Mouse (Mus musculus): ENCODE data around the gene Taf6l. TPM values are rescaled to one million over a fixed set of nuclear protein-coding genes. Genes with fewer than 3 reads are reported as not detected.
A peak's percentile ranks its signal among the peaks of the same experiment; 100 is the strongest.

Taf6l gene
- 32.6 and 34.0 TPM in 2 replicates for polyA plus RNA-seq (2015; fragmentation: Nextera tagmentation; extraction: Ambion mirVana)

DNA sequence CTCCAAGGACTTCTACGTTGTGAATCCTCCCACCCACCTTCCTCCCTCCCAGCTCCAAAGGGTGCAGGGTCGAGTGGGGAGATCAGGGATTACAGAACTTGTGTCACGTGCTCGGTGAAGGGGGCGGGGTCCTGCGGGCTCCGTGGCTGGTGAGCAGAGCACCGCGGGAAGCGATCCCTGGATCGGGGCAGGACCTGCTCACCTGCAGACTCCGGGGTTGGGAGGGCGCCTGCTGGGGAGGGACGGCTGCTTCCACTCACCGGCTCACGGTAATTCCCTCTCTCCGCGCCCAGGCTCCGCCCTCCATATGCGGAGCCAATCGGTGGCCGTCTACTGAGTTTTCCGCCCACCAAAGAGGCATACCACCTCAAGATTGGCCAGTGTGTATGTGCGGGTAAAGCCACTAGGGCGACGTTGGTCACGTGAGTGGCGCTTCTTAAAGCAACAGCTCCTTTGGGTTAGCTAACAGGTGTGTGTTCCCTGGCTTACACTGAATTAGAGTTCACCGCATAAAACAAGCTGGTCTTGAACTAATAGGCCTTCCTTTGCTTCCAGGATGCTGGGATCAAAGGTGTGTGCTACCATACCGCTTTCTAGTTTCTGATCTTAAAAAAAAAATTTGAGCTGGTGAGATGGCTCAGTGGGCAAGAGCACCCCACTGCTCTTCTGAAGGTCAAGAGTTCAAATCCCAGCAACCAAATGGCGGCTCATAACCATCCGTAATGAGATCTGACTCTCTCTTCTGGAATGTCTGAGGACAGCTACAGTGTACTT lies at the start of gene Taf6l:
Gene Taf6l (minus strand): TSS at position 410 of the 774 bp plus-strand sequence.
- Histone ChIP-seq H3K36me3 (replicated peaks) (peaks cover 16% of the 10 kb centered on the region; the same call in 1 of the 2 replicates), H3K4me2 (peak within 1 kb of the TSS; percentile 77), H3K27me3 (replicated peaks) (no peaks in the 10 kb centered on the region), H3K9ac (peak within 1 kb of the TSS; percentile 78), H3K4me1 (peaks cover 25% of the 10 kb centered on the region), H3K9me3 (no peaks in the 10 kb centered on the region), H3K27ac (peak within 1 kb of the TSS; percentile 89), H3K4me3 (peak within 1 kb of the TSS; percentile 93)
- peak; percentile 99 for ATAC-seq (replicated peaks)
- under 1% methylated on average over 32 of the region's 32 CpGs for WGBS

DNA sequence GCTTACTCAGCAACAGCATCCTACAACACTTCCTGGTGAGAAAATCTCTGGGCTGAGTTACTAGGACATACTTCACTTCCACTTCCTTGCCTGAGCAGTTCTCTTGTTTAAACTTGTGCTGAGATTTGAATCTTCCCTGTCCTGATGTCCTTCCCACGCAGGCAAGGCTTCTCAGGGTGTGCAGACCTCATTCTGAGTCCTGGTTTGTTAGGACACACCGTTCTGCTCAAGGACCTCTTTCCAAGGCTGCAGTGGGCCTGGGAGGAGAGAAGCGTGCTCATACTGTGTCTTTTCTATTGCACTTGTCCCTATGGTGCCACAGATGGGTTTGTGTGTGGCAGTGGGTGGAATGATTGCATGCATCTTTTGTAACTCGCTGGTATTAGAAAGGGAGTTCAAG lies 46.8 kb upstream of the Taf6l start:
- Histone ChIP-seq H3K4me3 (no peak overlapping the region), H3K9ac (no peak overlapping the region), H3K27me3 (replicated peaks) (no peaks in the 10 kb centered on the region), H3K4me1 (peaks cover 7% of the 10 kb centered on the region; the same call in 1 of the 2 replicates), H3K27ac (0 out of 2 replicates have a peak overlapping the region, but pooled peaks have one; percentile 1), H3K36me3 (replicated peaks) (peaks cover 62% of the 10 kb centered on the region), H3K9me3 (no peaks in the 10 kb centered on the region), H3K4me2 (no peak overlapping the region)
- WGBS = 91% methylated on average over 4 of the region's 4 CpGs
- no peak for ATAC-seq (replicated peaks)

DNA sequence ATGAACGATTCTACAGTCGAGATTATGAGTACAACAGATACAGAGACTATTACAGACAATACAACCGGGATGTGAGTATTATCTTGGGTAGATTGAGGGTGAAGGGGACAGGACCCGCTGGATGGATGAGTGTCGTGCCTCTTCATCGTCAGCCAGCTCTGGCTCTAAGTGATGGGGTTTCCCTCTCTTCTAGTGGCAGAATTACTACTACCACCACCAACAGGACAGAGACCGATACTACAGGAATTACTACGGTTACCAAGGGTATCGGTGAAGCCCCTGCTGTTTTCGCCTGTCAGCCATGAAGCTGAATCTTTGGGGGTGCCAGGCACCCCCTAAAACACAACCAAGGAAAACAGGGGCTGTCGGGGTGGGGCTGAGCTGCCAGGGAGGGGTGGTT lies 45.0 kb upstream of the Taf6l start:
- Histone ChIP-seq H3K4me2 (no peak overlapping the region), H3K4me3 (no peak overlapping the region), H3K27ac (no peak overlapping the region), H3K4me1 (peaks cover 3% of the 10 kb centered on the region; the same call in 1 of the 2 replicates), H3K27me3 (replicated peaks) (no peaks in the 10 kb centered on the region), H3K9ac (no peak overlapping the region), H3K9me3 (no peaks in the 10 kb centered on the region), H3K36me3 (replicated peaks) (peaks cover 78% of the 10 kb centered on the region)
- 80% methylated on average over 11 of the region's 11 CpGs for WGBS
- ATAC-seq (replicated peaks) = 0 out of 2 replicates have a peak, but pooled peaks have one; percentile 19

- H3K27me3 ChIP-seq (replicated peaks) = no peaks in the 10 kb centered on the region
- no peaks in the 10 kb centered on the region for H3K4me1 ChIP-seq
- H3K9me3 ChIP-seq = no peaks in the 10 kb centered on the region
- H3K27ac ChIP-seq = no peak overlapping the region
- no peak overlapping the region for H3K4me2 ChIP-seq
- no peak overlapping the region for H3K9ac ChIP-seq
- H3K36me3 ChIP-seq (replicated peaks) = peaks cover 84% of the 10 kb centered on the region
- 85% methylated on average over 8 of the region's 8 CpGs for WGBS
- ATAC-seq (replicated peaks) = no peak
- H3K4me3 ChIP-seq = no peak overlapping the region
Measured at GRCm38 (mm10) chr19:8830664-8831063, 44.4 kb upstream of the Taf6l start.

DNA sequence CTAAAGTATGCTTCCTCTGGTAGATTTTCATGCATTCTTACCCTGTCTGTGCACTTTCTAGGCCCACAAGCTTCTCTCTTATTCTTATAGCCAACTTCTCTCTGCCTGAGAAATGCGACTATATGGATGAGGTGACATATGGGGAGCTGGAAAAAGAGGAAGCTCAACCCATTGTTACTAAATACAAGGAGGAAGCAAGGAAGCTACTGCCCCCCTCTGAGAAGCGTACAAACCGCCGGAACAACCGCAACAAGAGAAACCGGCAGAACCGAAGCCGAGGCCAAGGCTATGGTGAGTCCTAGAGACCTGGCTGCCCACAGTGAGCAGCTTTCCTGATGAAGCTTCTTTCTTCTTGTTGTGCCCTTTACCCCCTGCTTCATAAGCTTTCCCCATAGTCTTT lies 43.4 kb upstream of the Taf6l start, which contains the start of gene AC129217.1:
Gene AC129217.1 (plus strand): TSS at position 114 of the 400 bp plus-strand sequence.
- Histone ChIP-seq H3K4me2 (no peak within 1 kb of the TSS), H3K4me3 (no peak within 1 kb of the TSS), H3K36me3 (replicated peaks) (peaks cover 91% of the 10 kb centered on the region), H3K27me3 (replicated peaks) (no peaks in the 10 kb centered on the region), H3K9ac (no peak within 1 kb of the TSS), H3K9me3 (no peaks in the 10 kb centered on the region), H3K27ac (no peak within 1 kb of the TSS), H3K4me1 (no peaks in the 10 kb centered on the region)
- 82% methylated on average over 8 of the region's 8 CpGs for WGBS
- no peak for ATAC-seq (replicated peaks)

GRCm38 (mm10) chr19:8822696-8823095 lies 36.5 kb upstream of the Taf6l start:
- peak overlapping the region; percentile 84 for H3K4me3 ChIP-seq
- H3K4me2 ChIP-seq = peak overlapping the region; percentile 88
- WGBS = 52% methylated on average over 8 of the region's 8 CpGs
- H3K36me3 ChIP-seq (replicated peaks) = peaks cover 40% of the 10 kb centered on the region
- H3K27ac ChIP-seq = no peak overlapping the region
- no peak for ATAC-seq (replicated peaks)
- H3K9ac ChIP-seq = no peak overlapping the region
- no peaks in the 10 kb centered on the region for H3K27me3 ChIP-seq (replicated peaks)
- H3K4me1 ChIP-seq = peaks cover 36% of the 10 kb centered on the region
- no peaks in the 10 kb centered on the region for H3K9me3 ChIP-seq

DNA sequence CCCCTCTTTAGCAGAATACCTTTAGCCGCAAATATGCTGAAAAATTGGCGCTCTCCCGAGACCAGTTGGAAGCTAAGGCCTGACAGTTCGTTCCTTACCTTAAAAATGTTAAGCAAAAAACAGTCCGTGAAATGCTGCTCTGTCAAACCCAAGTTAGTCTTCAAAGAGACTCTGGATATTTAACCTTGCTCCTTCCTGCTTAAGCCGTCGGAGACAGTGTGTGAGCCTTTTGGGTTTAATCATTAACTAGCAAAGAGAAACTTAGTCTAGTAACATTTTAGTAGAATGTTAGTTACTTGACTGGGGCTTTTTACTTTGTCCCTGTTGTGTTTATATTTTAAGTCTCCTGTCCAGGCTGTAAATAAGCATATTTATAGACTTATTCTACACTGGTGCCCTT lies 34.9 kb upstream of the Taf6l start:
- H3K4me3 ChIP-seq = peak overlapping the region; percentile 84
- peak overlapping the region; percentile 88 for H3K4me2 ChIP-seq
- H3K9ac ChIP-seq = peak overlapping the region; percentile 90
- H3K36me3 ChIP-seq (replicated peaks) = peaks cover 26% of the 10 kb centered on the region
- H3K4me1 ChIP-seq = peaks cover 50% of the 10 kb centered on the region
- WGBS = 3% methylated on average over 7 of the region's 7 CpGs
- H3K27ac ChIP-seq = no peak overlapping the region
- ATAC-seq (replicated peaks) = no peak
- no peaks in the 10 kb centered on the region for H3K9me3 ChIP-seq
- H3K27me3 ChIP-seq (replicated peaks) = no peaks in the 10 kb centered on the region

DNA sequence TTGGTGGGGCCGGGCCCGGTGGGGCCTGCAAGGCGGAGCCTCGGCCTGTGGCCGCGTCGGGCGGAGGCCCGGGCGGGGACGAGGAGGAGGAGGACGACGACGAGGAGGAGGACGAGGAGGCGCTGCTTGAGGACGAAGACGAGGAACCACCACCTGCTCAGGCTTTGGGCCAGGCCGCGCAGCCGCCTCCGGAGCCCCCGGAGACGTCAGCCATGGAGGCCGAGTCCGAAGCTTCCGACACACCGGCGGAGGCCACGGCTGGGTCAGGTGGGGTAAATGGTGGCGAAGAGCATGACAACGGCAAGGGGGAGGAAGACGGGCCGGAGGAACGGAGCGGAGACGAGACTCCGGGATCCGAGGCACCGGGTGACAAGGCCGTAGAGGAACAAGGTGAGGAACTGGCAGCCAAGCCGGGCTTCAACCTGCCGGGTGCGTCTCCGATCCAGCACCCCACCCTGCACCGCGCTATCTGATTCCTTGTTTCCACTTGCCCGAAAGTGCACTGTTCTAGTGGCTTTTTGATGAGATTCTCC lies 34.3 kb upstream of the Taf6l start:
- peak overlapping the region; percentile 88 for H3K4me2 ChIP-seq
- H3K9ac ChIP-seq = peak overlapping the region; percentile 90
- under 1% methylated on average over 42 of the region's 48 CpGs for WGBS
- no peaks in the 10 kb centered on the region for H3K27me3 ChIP-seq (replicated peaks)
- ATAC-seq (replicated peaks) = peak; percentile 34
- H3K9me3 ChIP-seq = no peaks in the 10 kb centered on the region
- peak overlapping the region; percentile 84 for H3K4me3 ChIP-seq
- peaks cover 55% of the 10 kb centered on the region for H3K4me1 ChIP-seq
- H3K36me3 ChIP-seq (replicated peaks) = peaks cover 21% of the 10 kb centered on the region
- peak overlapping the region; percentile 98 for H3K27ac ChIP-seq

- Histone ChIP-seq H3K4me1 (peaks cover 60% of the 10 kb centered on the region), H3K27me3 (replicated peaks) (no peaks in the 10 kb centered on the region), H3K4me3 (peak within 1 kb of the TSS; percentile 84), H3K27ac (peak within 1 kb of the TSS; percentile 98), H3K36me3 (replicated peaks) (peaks cover 16% of the 10 kb centered on the region), H3K9me3 (no peaks in the 10 kb centered on the region), H3K9ac (peak within 1 kb of the TSS; percentile 90), H3K4me2 (peak within 1 kb of the TSS; percentile 88)
- ATAC-seq (replicated peaks) = peak; percentile 96
- WGBS = under 1% methylated on average over 82 of the region's 83 CpGs
Measured at GRCm38 (mm10) chr19:8819596-8820423, 33.6 kb upstream of the Taf6l start, which contains the start of gene Hnrnpul2. Gene Hnrnpul2, plus strand, starts transcription at chr19:8820010.

DNA sequence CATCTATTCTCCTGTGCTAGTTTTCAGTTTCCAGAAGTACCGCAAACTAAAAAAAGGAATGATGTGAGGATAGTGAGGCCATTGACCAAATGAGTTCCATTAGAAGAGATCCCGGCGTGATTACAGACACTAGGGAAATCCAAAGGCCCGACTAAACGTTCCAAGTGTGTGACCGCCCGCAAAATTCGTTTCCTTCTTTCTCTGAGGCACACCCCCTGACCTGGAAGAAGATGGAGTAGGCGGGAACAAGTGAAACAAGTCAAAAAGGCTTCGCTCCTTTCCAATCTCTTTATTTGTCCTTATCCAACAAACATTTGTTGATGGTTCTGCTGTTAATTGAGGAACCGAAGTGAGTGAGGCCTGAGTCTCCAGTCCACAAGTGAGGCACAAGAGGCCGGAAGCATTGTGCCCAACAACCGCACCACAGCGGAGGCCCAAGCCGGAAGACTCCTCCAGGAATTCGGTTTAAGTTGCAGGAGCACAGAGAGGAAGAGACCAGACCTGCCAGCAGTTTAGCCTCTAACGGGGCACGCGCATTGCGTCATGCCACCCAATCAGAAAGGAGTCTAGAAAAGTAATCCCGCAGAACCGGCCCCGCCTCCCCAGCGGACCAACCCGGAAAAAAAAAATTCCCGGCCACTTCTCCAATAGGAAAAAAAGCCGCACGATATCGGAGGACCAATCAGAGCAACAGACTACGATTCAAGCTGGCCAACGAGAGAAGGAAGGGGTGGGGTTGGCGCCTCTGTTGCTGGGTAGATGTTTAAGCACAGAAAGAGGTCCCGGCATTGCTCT lies 32.8 kb upstream of the Taf6l start, which contains the start of gene Ttc9c:
Gene Ttc9c (minus strand): TSS at position 533 of the 795 bp plus-strand sequence.
- peaks cover 8% of the 10 kb centered on the region; the same call in 1 of the 2 replicates for H3K36me3 ChIP-seq (replicated peaks)
- H3K4me2 ChIP-seq = peak within 1 kb of the TSS; percentile 88
- no peaks in the 10 kb centered on the region for H3K9me3 ChIP-seq
- H3K9ac ChIP-seq = peak within 1 kb of the TSS; percentile 90
- no peaks in the 10 kb centered on the region for H3K27me3 ChIP-seq (replicated peaks)
- peaks cover 60% of the 10 kb centered on the region for H3K4me1 ChIP-seq
- peak within 1 kb of the TSS; percentile 84 for H3K4me3 ChIP-seq
- ATAC-seq (replicated peaks) = peak; percentile 94
- under 1% methylated on average over 33 of the region's 33 CpGs for WGBS
- peak within 1 kb of the TSS; percentile 98 for H3K27ac ChIP-seq

- 0 out of 2 replicates have a peak, but pooled peaks cover 2% of the 10 kb centered on the region for H3K36me3 ChIP-seq (replicated peaks)
- WGBS = 32% methylated on average over 14 of the region's 14 CpGs
- no peaks in the 10 kb centered on the region for H3K27me3 ChIP-seq (replicated peaks)
- peak overlapping the region; percentile 98 for H3K27ac ChIP-seq
- ATAC-seq (replicated peaks) = no peak
- peak overlapping the region; percentile 84 for H3K4me3 ChIP-seq
- H3K9me3 ChIP-seq = no peaks in the 10 kb centered on the region
- H3K4me1 ChIP-seq = peaks cover 57% of the 10 kb centered on the region
- peak overlapping the region; percentile 43 for H3K9ac ChIP-seq
- H3K4me2 ChIP-seq = peak overlapping the region; percentile 88
Measured at GRCm38 (mm10) chr19:8818301-8818798, 32.1 kb upstream of the Taf6l start.

Measured in midbrain, embryonic 15.5 days (tissue).